Mouse (Mus musculus) left cerebral cortex, adult 6 months (tissue): ENCODE measurements around the gene Exoc4. TPM values are rescaled to one million over a fixed set of nuclear protein-coding genes. Genes with fewer than 3 reads are reported as not detected.

ENCODE experiments used
- long read RNA-seq, 2 experiments: library from polyadenylated mRNA; unstranded; transcript quantifications; one replicate each; pipeline ENCODE4 v2.0.0; 2019 to 2020
- polyA plus RNA-seq: library from polyadenylated mRNA; unstranded; fragments of <200 nt; fragmentation: Nextera tagmentation; gene quantifications from 2 replicates; pipeline ENCODE4 v1.2.3, GENCODE M21; 2021

Gene Exoc4
- 11.8 and 14.6 TPM in 2 replicates for polyA plus RNA-seq
- long read RNA-seq, experiment 1, full-length matches to known transcripts = 111 of 155 reads
- long read RNA-seq, experiment 1, partial matches to known transcripts = 31 of 155 reads
- long read RNA-seq, experiment 1, other reads (novel, unspliced or antisense) = 13 of 155 reads
- long read RNA-seq, experiment 2, full-length matches to known transcripts = 12 of 43 reads
- long read RNA-seq, experiment 2, partial matches to known transcripts = 20 of 43 reads
- long read RNA-seq, experiment 2, other reads (novel, unspliced or antisense) = 11 of 43 reads

DNA sequence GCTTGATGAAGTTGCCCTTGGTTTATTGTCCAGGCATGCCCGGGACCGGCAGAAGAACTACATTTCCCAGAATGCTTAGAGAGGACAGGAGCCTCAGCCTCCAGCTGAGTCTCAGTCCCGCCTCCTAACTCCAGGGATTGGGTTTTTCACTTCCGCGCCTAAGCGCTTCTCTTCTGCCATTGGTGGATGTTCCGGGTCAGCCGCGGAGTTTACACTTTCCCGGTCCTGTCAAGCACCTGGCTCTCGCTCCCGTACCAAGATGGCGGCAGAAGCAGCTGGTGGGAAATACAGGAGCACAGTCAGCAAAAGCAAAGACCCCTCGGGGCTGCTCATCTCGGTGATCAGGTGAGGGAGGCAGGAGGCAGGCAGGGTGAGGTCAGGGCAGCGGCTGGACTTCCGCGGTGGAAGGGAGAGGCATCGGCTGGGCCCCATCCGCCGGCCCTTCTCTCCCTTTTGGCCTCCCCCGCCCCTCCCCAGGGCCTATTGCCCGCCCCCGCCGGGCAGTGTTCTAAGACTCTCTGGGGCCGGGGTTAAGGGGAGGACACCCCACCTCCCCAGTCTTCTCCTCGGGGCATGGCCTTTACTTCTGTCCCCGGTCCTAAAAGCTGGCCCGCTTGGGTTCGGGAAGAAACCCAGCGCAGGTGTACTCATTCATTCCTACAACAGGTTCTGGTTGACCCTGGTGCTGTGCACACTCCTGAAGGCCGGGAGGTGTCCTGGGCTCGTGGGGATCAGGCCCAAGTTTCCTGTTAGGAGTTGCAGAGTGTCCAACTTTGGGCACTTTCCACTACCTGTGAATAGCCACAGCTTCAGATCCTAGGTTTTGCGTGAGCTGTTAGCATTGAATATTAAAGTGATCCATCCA, at the start of gene Exoc4:
Gene Exoc4 (plus strand): TSS at position 192 of the 865 bp plus-strand sequence.

Other genes with a start within 250 kb of the Exoc4 start
- 159 and 165 TPM in 2 replicates for gene Chchd3, start 188.8 kb upstream of the Exoc4 start, polyA plus RNA-seq